Mouse (Mus musculus) ES-Bruce4 (cell line): ENCODE data around the gene Gm21973.

Experiments used
- CTCF ChIP-seq: IDR thresholded peaks from one replicate; pipeline ENCODE4 v1.8.1; 2011; ENCODE audit warnings: low read depth, low read length
- POLR2A ChIP-seq: IDR thresholded peaks from one replicate; pipeline ENCODE4 v1.8.1; 2011; ENCODE audit warnings: low read length; ENCODE audit not compliant: insufficient read depth

DNA sequence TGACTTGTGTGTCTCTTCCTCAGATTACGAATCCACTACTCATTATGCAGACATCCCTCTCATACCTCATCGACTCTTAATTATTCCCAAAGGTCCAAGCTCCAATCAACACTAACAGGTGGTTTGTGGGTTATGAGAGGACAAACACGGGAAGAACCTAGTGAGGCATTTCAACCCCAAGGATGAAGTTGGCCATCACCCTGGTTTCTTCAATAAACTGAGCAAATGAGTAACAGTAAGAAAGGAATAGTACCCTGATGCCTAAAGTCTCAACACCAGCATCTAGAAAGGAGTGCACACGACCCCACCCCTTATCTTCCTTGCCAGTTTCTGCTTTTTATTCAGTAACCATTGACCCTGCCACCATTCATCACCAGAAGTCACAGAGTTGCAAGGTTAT, 47.7 kb upstream of the Gm21973 start:
- TF ChIP-seq CTCF = no peak
- no peak for TF ChIP-seq POLR2A
